Mouse (Mus musculus): Measurements from ENCODE around the gene Fgd6. TPM values are rescaled to one million over a fixed set of nuclear protein-coding genes. Genes with fewer than 3 reads are reported as not detected.

The Fgd6 gene
- total RNA-seq, 2 experiments from 2014 or later: 8.8 to 9.2 TPM

GRCm38 (mm10) chr10:94123581-94123980 is 87.8 kb downstream of the Fgd6 start:
- no peak for ATAC-seq (replicated peaks; ENCODE audit: low FRiP score, poor library complexity, severe bottlenecking)

GRCm38 (mm10) chr10:94124376-94124775 is 88.6 kb downstream of the Fgd6 start:
- ATAC-seq (replicated peaks; ENCODE audit: low FRiP score, poor library complexity, severe bottlenecking): no peak

- no peak for ATAC-seq (replicated peaks; ENCODE audit: low FRiP score, poor library complexity, severe bottlenecking)
These were observed 93.9 kb downstream of the Fgd6 start for GRCm38 (mm10) chr10:94129680-94130119.

- no peak for ATAC-seq (replicated peaks; ENCODE audit: low FRiP score, poor library complexity, severe bottlenecking)
These were observed 97.3 kb downstream of the Fgd6 start for GRCm38 (mm10) chr10:94133081-94133480.

- ATAC-seq (replicated peaks; ENCODE audit: low FRiP score, poor library complexity, severe bottlenecking): no peak
These were observed 97.9 kb downstream of the Fgd6 start for GRCm38 (mm10) chr10:94133674-94134073.

GRCm38 (mm10) chr10:94134535-94135390 is 99.0 kb downstream of the Fgd6 start:
- ATAC-seq (replicated peaks; ENCODE audit: low FRiP score, poor library complexity, severe bottlenecking): no peak

- no peak for ATAC-seq (replicated peaks; ENCODE audit: low FRiP score, poor library complexity, severe bottlenecking)
These were observed 103.2 kb downstream of the Fgd6 start for GRCm38 (mm10) chr10:94138890-94139482.

- no peak for ATAC-seq (replicated peaks; ENCODE audit: low FRiP score, poor library complexity, severe bottlenecking)
These were observed 104.6 kb downstream of the Fgd6 start for GRCm38 (mm10) chr10:94140227-94140931.

GRCm38 (mm10) chr10:94142427-94142826 is 106.6 kb downstream of the Fgd6 start:
- no peak for ATAC-seq (replicated peaks; ENCODE audit: low FRiP score, poor library complexity, severe bottlenecking)

- ATAC-seq (replicated peaks; ENCODE audit: low FRiP score, poor library complexity, severe bottlenecking): no peak
These were observed 108.8 kb downstream of the Fgd6 start for GRCm38 (mm10) chr10:94144581-94144980.

GRCm38 (mm10) chr10:94147391-94147755 is 111.6 kb downstream of the Fgd6 start:
- no peak for ATAC-seq (replicated peaks; ENCODE audit: low FRiP score, poor library complexity, severe bottlenecking)

- no peak; the same call in 1 of the 2 replicates for ATAC-seq (replicated peaks; ENCODE audit: low FRiP score, poor library complexity, severe bottlenecking)
These were observed 112.1 kb downstream of the Fgd6 start, which contains the start of gene Nr2c1 for GRCm38 (mm10) chr10:94147756-94148531. Gene Nr2c1 (plus strand): TSS chr10:94148023.

- ATAC-seq (replicated peaks; ENCODE audit: low FRiP score, poor library complexity, severe bottlenecking): no peak
These were observed 115.7 kb downstream of the Fgd6 start for GRCm38 (mm10) chr10:94151488-94151887.

GRCm38 (mm10) chr10:94153841-94154240 is 118.0 kb downstream of the Fgd6 start:
- ATAC-seq (replicated peaks; ENCODE audit: low FRiP score, poor library complexity, severe bottlenecking): no peak

- ATAC-seq (replicated peaks; ENCODE audit: low FRiP score, poor library complexity, severe bottlenecking): no peak
These were observed 123.2 kb downstream of the Fgd6 start for GRCm38 (mm10) chr10:94158962-94159361.

GRCm38 (mm10) chr10:94159406-94159805 is 123.6 kb downstream of the Fgd6 start:
- ATAC-seq (replicated peaks; ENCODE audit: low FRiP score, poor library complexity, severe bottlenecking): no peak

GRCm38 (mm10) chr10:94161051-94161765 is 125.4 kb downstream of the Fgd6 start:
- peak; percentile 70 for ATAC-seq (replicated peaks; ENCODE audit: low FRiP score, poor library complexity, severe bottlenecking)

- ATAC-seq (replicated peaks; ENCODE audit: low FRiP score, poor library complexity, severe bottlenecking): no peak
These were observed 126.2 kb downstream of the Fgd6 start for GRCm38 (mm10) chr10:94162031-94162430.
